Mouse (Mus musculus): ENCODE results near the gene Orm3. TPM values are rescaled to one million over a fixed set of nuclear protein-coding genes. Genes with fewer than 3 reads are reported as not detected.

The Orm3 gene
- polyA plus RNA-seq, 1 experiment from 2014 or later = not detected

GRCm38 (mm10) chr4:63356981-63357570, 1.1 kb downstream of the Orm3 start:
- Histone ChIP-seq H3K4me1 (replicated peaks; ENCODE audit: control insufficient read depth, insufficient read depth) (no peaks in the 10 kb centered on the region), H3K4me2 (replicated peaks; ENCODE audit: low read depth) (no peak overlapping the region), H3K9ac (ENCODE audit: low read length) (no peak overlapping the region), H3K27me3 (ENCODE audit: control insufficient read depth, insufficient read depth, low read length) (no peaks in the 10 kb centered on the region), H3K9me3 (ENCODE audit: control insufficient read depth, low read length) (no peaks in the 10 kb centered on the region), H3K36me3 (ENCODE audit: control insufficient read depth, insufficient read depth, low read length) (no peaks in the 10 kb centered on the region), H3K27ac (replicated peaks) (no peak overlapping the region), H3K4me3 (ENCODE audit: low read depth, low read length) (no peak overlapping the region)
- 72% methylated on average over 2 of the region's 2 CpGs for WGBS
- ATAC-seq (ENCODE audit: low FRiP score, low TSS enrichment) (no peak), DNase-seq (ENCODE audit: low spot score) (no peak)
- no peak for TF ChIP-seq CTCF (IDR thresholded peaks at IDR 0.05; ENCODE audit: low read depth)
- TF ChIP-seq EP300 (optimal IDR thresholded peaks at IDR 0.05) = no peak

- Histone ChIP-seq H3K4me2 (replicated peaks; ENCODE audit: low read depth) (no peak overlapping the region), H3K36me3 (ENCODE audit: control insufficient read depth, insufficient read depth, low read length) (no peaks in the 10 kb centered on the region), H3K4me1 (replicated peaks; ENCODE audit: control insufficient read depth, insufficient read depth) (no peaks in the 10 kb centered on the region), H3K27ac (replicated peaks) (no peak overlapping the region), H3K4me3 (ENCODE audit: low read depth, low read length) (no peak overlapping the region), H3K9ac (ENCODE audit: low read length) (no peak overlapping the region), H3K9me3 (ENCODE audit: control insufficient read depth, low read length) (no peaks in the 10 kb centered on the region), H3K27me3 (ENCODE audit: control insufficient read depth, insufficient read depth, low read length) (no peaks in the 10 kb centered on the region)
- no peak for ATAC-seq (ENCODE audit: low FRiP score, low TSS enrichment)
- TF ChIP-seq CTCF (IDR thresholded peaks at IDR 0.05; ENCODE audit: low read depth) (no peak), EP300 (optimal IDR thresholded peaks at IDR 0.05) (no peak)
- no peak for DNase-seq (ENCODE audit: low spot score)
- 77% methylated on average over 6 of the region's 6 CpGs for WGBS
Observed at GRCm38 (mm10) chr4:63359861-63360260, 3.9 kb downstream of the Orm3 start.

DNA sequence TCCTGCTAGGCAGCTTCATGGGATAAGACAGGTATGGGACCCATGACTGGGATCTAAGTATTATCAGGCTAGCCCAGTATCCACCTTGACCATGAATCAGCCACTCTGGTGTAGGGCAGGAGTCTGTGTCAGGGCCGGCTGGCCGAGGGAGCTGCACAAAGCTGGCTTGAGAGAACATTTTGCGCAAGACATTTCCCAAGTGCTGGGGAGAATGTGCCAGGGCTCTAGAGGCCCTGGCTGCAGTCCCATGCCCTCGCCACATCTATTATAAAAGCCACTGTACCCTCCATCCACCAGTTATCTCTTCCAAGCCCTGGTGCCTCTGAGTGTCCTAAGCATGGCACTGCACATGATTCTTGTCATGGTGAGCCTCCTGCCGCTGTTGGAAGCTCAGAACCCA, 6.2 kb downstream of the Orm3 start, which contains the start of gene Orm2:
Gene Orm2 (plus strand): TSS at position 300 of the 400 bp plus-strand sequence.
- H3K4me2 ChIP-seq (replicated peaks; ENCODE audit: low read depth) = no peak within 1 kb of the TSS
- no peak within 1 kb of the TSS for H3K27ac ChIP-seq (replicated peaks)
- no peaks in the 10 kb centered on the region for H3K9me3 ChIP-seq (ENCODE audit: control insufficient read depth, low read length)
- H3K9ac ChIP-seq (ENCODE audit: low read length) = no peak within 1 kb of the TSS
- ATAC-seq (ENCODE audit: low FRiP score, low TSS enrichment) (no peak), DNase-seq (ENCODE audit: low spot score) (no peak)
- H3K4me3 ChIP-seq (ENCODE audit: low read depth, low read length) = no peak within 1 kb of the TSS
- WGBS = 82% methylated on average over 5 of the region's 5 CpGs
- H3K27me3 ChIP-seq (ENCODE audit: control insufficient read depth, insufficient read depth, low read length) = no peaks in the 10 kb centered on the region
- no peak for TF ChIP-seq EP300 (optimal IDR thresholded peaks at IDR 0.05)
- TF ChIP-seq CTCF (IDR thresholded peaks at IDR 0.05; ENCODE audit: low read depth) = no peak
- no peaks in the 10 kb centered on the region for H3K4me1 ChIP-seq (replicated peaks; ENCODE audit: control insufficient read depth, insufficient read depth)
- no peaks in the 10 kb centered on the region for H3K36me3 ChIP-seq (ENCODE audit: control insufficient read depth, insufficient read depth, low read length)

GRCm38 (mm10) chr4:63368577-63368976, 12.6 kb downstream of the Orm3 start:
- Histone ChIP-seq H3K4me2 (replicated peaks; ENCODE audit: low read depth) (no peak overlapping the region), H3K27ac (replicated peaks) (no peak overlapping the region), H3K9ac (ENCODE audit: low read length) (no peak overlapping the region), H3K36me3 (ENCODE audit: control insufficient read depth, insufficient read depth, low read length) (no peaks in the 10 kb centered on the region), H3K4me3 (ENCODE audit: low read depth, low read length) (no peak overlapping the region), H3K9me3 (ENCODE audit: control insufficient read depth, low read length) (no peaks in the 10 kb centered on the region), H3K27me3 (ENCODE audit: control insufficient read depth, insufficient read depth, low read length) (no peaks in the 10 kb centered on the region), H3K4me1 (replicated peaks; ENCODE audit: control insufficient read depth, insufficient read depth) (no peaks in the 10 kb centered on the region)
- ATAC-seq (ENCODE audit: low FRiP score, low TSS enrichment) = peak; percentile 75
- peak; percentile 85 for DNase-seq (ENCODE audit: low spot score)
- 18% methylated on average over 4 of the region's 4 CpGs for WGBS
- TF ChIP-seq CTCF (IDR thresholded peaks at IDR 0.05; ENCODE audit: low read depth) (peak; percentile 99), EP300 (optimal IDR thresholded peaks at IDR 0.05) (no peak)

- DNase-seq (ENCODE audit: low spot score) (no peak), ATAC-seq (ENCODE audit: low FRiP score, low TSS enrichment) (no peak)
- Histone ChIP-seq H3K9me3 (ENCODE audit: control insufficient read depth, low read length) (no peaks in the 10 kb centered on the region), H3K4me2 (replicated peaks; ENCODE audit: low read depth) (no peak overlapping the region), H3K36me3 (ENCODE audit: control insufficient read depth, insufficient read depth, low read length) (0 out of 2 replicates have a peak, but pooled peaks cover 3% of the 10 kb centered on the region), H3K9ac (ENCODE audit: low read length) (0 out of 2 replicates have a peak overlapping the region, but pooled peaks have one; percentile 13), H3K4me3 (ENCODE audit: low read depth, low read length) (no peak overlapping the region), H3K27me3 (ENCODE audit: control insufficient read depth, insufficient read depth, low read length) (no peaks in the 10 kb centered on the region), H3K4me1 (replicated peaks; ENCODE audit: control insufficient read depth, insufficient read depth) (no peaks in the 10 kb centered on the region), H3K27ac (replicated peaks) (no peak overlapping the region)
- TF ChIP-seq CTCF (IDR thresholded peaks at IDR 0.05; ENCODE audit: low read depth) (no peak), EP300 (optimal IDR thresholded peaks at IDR 0.05) (no peak)
- WGBS = 49% methylated on average over 7 of the region's 7 CpGs
Observed at GRCm38 (mm10) chr4:63370897-63371296, 14.9 kb downstream of the Orm3 start.

DNA sequence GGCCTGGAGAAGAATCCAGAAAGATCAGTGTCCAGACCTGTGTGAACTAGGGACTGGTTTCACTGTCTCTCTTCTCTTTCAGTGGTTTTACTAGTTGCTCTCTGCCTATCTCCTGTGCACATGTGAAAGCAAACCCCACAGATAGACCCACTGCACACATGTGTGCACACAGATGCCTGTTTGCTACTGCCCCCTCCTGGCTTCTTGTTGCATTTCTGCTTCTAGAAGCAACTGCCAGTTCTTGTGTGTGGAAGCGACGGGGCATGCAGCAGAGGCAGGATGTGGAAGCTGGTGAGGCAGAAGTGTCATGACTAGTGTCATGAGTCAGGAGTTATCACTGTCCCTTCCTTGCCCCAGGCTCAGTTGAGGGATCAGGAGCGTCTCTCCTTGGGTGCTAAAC, 15.9 kb downstream of the Orm3 start:
- Histone ChIP-seq H3K9ac (ENCODE audit: low read length) (no peak overlapping the region), H3K4me1 (replicated peaks; ENCODE audit: control insufficient read depth, insufficient read depth) (no peaks in the 10 kb centered on the region), H3K36me3 (ENCODE audit: control insufficient read depth, insufficient read depth, low read length) (0 out of 2 replicates have a peak, but pooled peaks cover 3% of the 10 kb centered on the region), H3K27me3 (ENCODE audit: control insufficient read depth, insufficient read depth, low read length) (no peaks in the 10 kb centered on the region), H3K27ac (replicated peaks) (no peak overlapping the region), H3K4me3 (ENCODE audit: low read depth, low read length) (no peak overlapping the region), H3K4me2 (replicated peaks; ENCODE audit: low read depth) (no peak overlapping the region), H3K9me3 (ENCODE audit: control insufficient read depth, low read length) (no peaks in the 10 kb centered on the region)
- 63% methylated on average over 3 of the region's 3 CpGs for WGBS
- TF ChIP-seq EP300 (optimal IDR thresholded peaks at IDR 0.05) (no peak), CTCF (IDR thresholded peaks at IDR 0.05; ENCODE audit: low read depth) (peak; percentile 72)
- DNase-seq (ENCODE audit: low spot score) = peak; percentile 35
- no peak for ATAC-seq (ENCODE audit: low FRiP score, low TSS enrichment)

Data from stomach, postnatal 0 days (tissue).